Mouse (Mus musculus) liver, embryonic 14.5 days (tissue): ENCODE data around the gene Rfx5.
"Not testable (repeated sequence)": the region's sequence is repeated elsewhere in the genome, so short reads cannot be mapped to it uniquely, and the experiment has no call there.

Experiments used
- CTCF ChIP-seq: IDR thresholded peaks from 2 replicates; pipeline ENCODE4 v1.5.1; 2016; ENCODE audit warnings: antibody characterized with exemption, low read depth, control low read depth
- EP300 ChIP-seq: IDR thresholded peaks from 2 replicates; pipeline ENCODE4 v1.6.1; 2016; ENCODE audit warnings: antibody characterized with exemption, low read depth

- not testable (repeated sequence) for TF ChIP-seq CTCF, EP300
Observed at GRCm38 (mm10) chr3:94934564-94934963, 19.3 kb upstream of the Rfx5 start.
